In genomic region chr17:46262201-46262694, GRCm38 (mm10) we compare ENCODE assay signal across 19 mouse cellular contexts. TPM values are rescaled to one million over a fixed set of nuclear protein-coding genes. Genes with fewer than 3 reads are reported as not detected.
"Had no signal": no experiment of that assay in that cellular context is flagged by ENCODE, and none has a peak within 500 bp of the region (broad histone marks: within the 10 kb centered on the region; RNA-seq: fewer than 3 reads in every experiment).

No protein-coding gene starts in this region.

- ATAC-seq: liver, postnatal 0 days; lung, postnatal 0 days; midbrain, embryonic 15.5 days had no signal

- H3K27ac ChIP-seq: kidney, embryonic 15.5 days; limb, embryonic 12.5 days; limb, embryonic 15.5 days; liver, embryonic 14.5 days; macrophage; midbrain, embryonic 12.5 days; midbrain, embryonic 15.5 days had no signal

- H3K4me1 ChIP-seq: midbrain, embryonic 12.5 days had no signal

- H3K9me3 ChIP-seq: kidney, embryonic 15.5 days; limb, embryonic 12.5 days; limb, embryonic 15.5 days; midbrain, embryonic 12.5 days; midbrain, embryonic 15.5 days had no signal

- H3K27me3 ChIP-seq: kidney, embryonic 15.5 days; limb, embryonic 12.5 days; limb, embryonic 15.5 days; midbrain, embryonic 12.5 days; midbrain, embryonic 15.5 days had no signal

- H3K4me3 ChIP-seq: kidney, embryonic 15.5 days; limb, embryonic 12.5 days; limb, embryonic 15.5 days; midbrain, embryonic 12.5 days; midbrain, embryonic 15.5 days had no signal

- DNase-seq: kidney, postnatal 10 days; kidney, postnatal 36 days; layer of hippocampus, postnatal 36 days; left cerebral cortex, postnatal 4 days; liver, postnatal 0 days; lung, embryonic 14.5 days; thymus, adult 18-20 months; thymus, postnatal 14 days; thymus, postnatal 4 days had no signal

- H3K9ac ChIP-seq: kidney, embryonic 15.5 days; limb, embryonic 12.5 days; limb, embryonic 15.5 days; liver, embryonic 14.5 days; liver, postnatal 0 days; lung, embryonic 14.5 days; midbrain, embryonic 15.5 days had no signal

- H3K4me2 ChIP-seq: kidney, embryonic 15.5 days; limb, embryonic 12.5 days; limb, embryonic 15.5 days; liver, embryonic 11.5 days; lung, embryonic 14.5 days; midbrain, embryonic 12.5 days; midbrain, embryonic 15.5 days had no signal

RNA-seq across cellular contexts. Expression of gene Lrrc73, which starts 8.9 kb away (rescaled TPM):
- polyA plus RNA-seq: liver, postnatal 0 days; macrophage had no signal

RNA-seq across cellular contexts. Expression of gene Dlk2, which starts 35.0 kb away (rescaled TPM):
- total RNA-seq: megakaryocyte, adult 5-6 weeks had no signal
- polyA plus RNA-seq: liver, postnatal 0 days; macrophage had no signal
